ENCODE assay signal across 7 mouse cellular contexts in the genomic region with DNA sequence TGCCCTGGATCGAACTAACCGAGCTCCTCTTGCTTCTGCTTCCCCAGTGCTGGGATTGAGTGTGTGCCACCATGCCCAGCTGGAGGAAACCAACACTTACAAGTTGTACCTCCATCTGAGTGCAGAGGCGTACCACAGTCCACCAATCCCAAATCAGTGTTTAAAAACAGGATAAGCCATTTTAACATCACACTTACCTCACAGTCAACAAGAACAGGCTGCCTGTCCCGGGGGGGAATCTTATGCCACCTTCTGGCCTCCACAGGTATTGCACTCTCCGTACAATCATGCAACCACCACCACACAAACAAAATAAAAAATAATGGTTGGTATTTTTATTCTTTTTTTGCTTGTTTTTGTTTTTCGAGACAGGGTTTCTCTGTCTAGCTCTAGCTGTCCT. TPM values are rescaled to one million over a fixed set of nuclear protein-coding genes. Genes with fewer than 3 reads are reported as not detected.
DNase-seq lines count a peak whose midpoint lies in the region; ATAC-seq and TF ChIP-seq lines count a peak whose summit lies in the region.

No protein-coding gene starts in this region.

- no peak overlapping the region for H3K9ac ChIP-seq in kidney, postnatal 0 days (ENCODE audit: low read depth, low read length)
- no peak overlapping the region for H3K9ac ChIP-seq in kidney, embryonic 14.5 days (ENCODE audit: low read depth, low read length)
- H3K9ac ChIP-seq in lung, embryonic 14.5 days = no peak overlapping the region

- no peak for ATAC-seq in kidney, postnatal 0 days (replicated peaks; ENCODE audit: low FRiP score, low read depth)
- no peak for ATAC-seq in kidney, embryonic 14.5 days (ENCODE audit: low FRiP score, low TSS enrichment)
- ATAC-seq in CD4-positive, CD25-positive, alpha-beta regulatory T cell, adult 4 months = peak; percentile 51
- no peak for ATAC-seq in Patski
- ATAC-seq in erythroid progenitor cell, adult 5-6 weeks (replicated peaks; ENCODE audit: low FRiP score, poor library complexity, severe bottlenecking) = peak; percentile 88
- peak; percentile 31; the same call in 1 of the 2 replicates for ATAC-seq in lung, embryonic 14.5 days (ENCODE audit: insufficient read depth)

- DNase-seq in kidney, postnatal 0 days (ENCODE audit: low spot score) = peak; percentile 55
- no peak for DNase-seq in Patski (ENCODE audit: low read depth, low spot score)
- DNase-seq in lung, embryonic 14.5 days = peak; percentile 55
- DNase-seq in thymus, postnatal 25 days = peak; percentile 42

- CTCF ChIA-PET in Patski (lab: Charles Lee) = interaction anchor here (0.6 to 1.4 kb wide), 7 partner anchors 9 to 338 kb away, joined by 3 to 4 read pairs (median 3); no protein-coding TSS in a partner anchor

- H3K4me2 ChIP-seq in kidney, postnatal 0 days (ENCODE audit: low read length) = no peak overlapping the region
- H3K4me2 ChIP-seq in kidney, embryonic 14.5 days (replicated peaks; ENCODE audit: low read depth, low read length) = no peak overlapping the region
- no peak overlapping the region for H3K4me2 ChIP-seq in lung, embryonic 14.5 days

- in situ Hi-C loops in Patski (cut with MboI; ENCODE audit: low pct_unique_long_range_greater_than_20kb) = loop anchor here (5.0 kb wide), 1 partner anchor 339 kb away; no protein-coding TSS in a partner anchor

- no peak overlapping the region for H3K4me3 ChIP-seq in kidney, postnatal 0 days (replicated peaks; ENCODE audit: low read depth, low read length)
- H3K4me3 ChIP-seq in kidney, embryonic 14.5 days (ENCODE audit: low read length) = no peak overlapping the region
- no peak overlapping the region for H3K4me3 ChIP-seq in lung, embryonic 14.5 days (ENCODE audit: low read depth, low read length)

- H3K4me1 ChIP-seq in kidney, postnatal 0 days (replicated peaks; ENCODE audit: insufficient read depth, low read length) = no peaks in the 10 kb centered on the region
- H3K4me1 ChIP-seq in kidney, embryonic 14.5 days (ENCODE audit: control insufficient read depth, insufficient read depth, low read length) = no peaks in the 10 kb centered on the region
- no peaks in the 10 kb centered on the region for H3K4me1 ChIP-seq in lung, embryonic 14.5 days (ENCODE audit: insufficient read depth)

- peaks cover 27% of the 10 kb centered on the region for H3K36me3 ChIP-seq in kidney, postnatal 0 days (ENCODE audit: insufficient read depth, low read length)
- H3K36me3 ChIP-seq in kidney, embryonic 14.5 days (ENCODE audit: control insufficient read depth, insufficient read depth, low read length) = peaks cover 36% of the 10 kb centered on the region
- peaks cover 52% of the 10 kb centered on the region for H3K36me3 ChIP-seq in lung, embryonic 14.5 days (ENCODE audit: insufficient read depth)

- H3K27me3 ChIP-seq in kidney, postnatal 0 days (ENCODE audit: insufficient read depth, low read length) = no peaks in the 10 kb centered on the region
- no peaks in the 10 kb centered on the region for H3K27me3 ChIP-seq in kidney, embryonic 14.5 days (ENCODE audit: control insufficient read depth, insufficient read depth, low read length)
- no peaks in the 10 kb centered on the region for H3K27me3 ChIP-seq in Patski
- H3K27me3 ChIP-seq in lung, embryonic 14.5 days (ENCODE audit: insufficient read depth, low read length) = no peaks in the 10 kb centered on the region

- 85% methylated on average over 6 of the region's 6 CpGs for WGBS in kidney, postnatal 0 days
- 86% methylated on average over 6 of the region's 6 CpGs for WGBS in kidney, embryonic 14.5 days
- WGBS in lung, embryonic 14.5 days = 77% methylated on average over 6 of the region's 6 CpGs

- H3K9me3 ChIP-seq in kidney, postnatal 0 days (replicated peaks; ENCODE audit: low read length) = no peaks in the 10 kb centered on the region
- no peaks in the 10 kb centered on the region for H3K9me3 ChIP-seq in kidney, embryonic 14.5 days (ENCODE audit: control insufficient read depth, low read length)
- no peaks in the 10 kb centered on the region for H3K9me3 ChIP-seq in lung, embryonic 14.5 days (ENCODE audit: low read depth, low read length)

- H3K27ac ChIP-seq in kidney, postnatal 0 days = no peak overlapping the region
- no peak overlapping the region for H3K27ac ChIP-seq in kidney, embryonic 14.5 days (ENCODE audit: low read depth, low read length)
- H3K27ac ChIP-seq in lung, embryonic 14.5 days (ENCODE audit: low read depth) = no peak overlapping the region

- TF ChIP-seq CTCF in kidney, postnatal 0 days (IDR thresholded peaks at IDR 0.05; ENCODE audit: low read depth) = peak; percentile 76
- TF ChIP-seq CTCF in Patski (IDR thresholded peaks at IDR 0.05) = peak; percentile 73
- TF ChIP-seq CTCF in lung, embryonic 14.5 days (IDR thresholded peaks at IDR 0.05; ENCODE audit: low read depth) = peak; percentile 72

- POLR2A ChIA-PET in Patski (lab: Charles Lee) = interaction anchor here (0.6 kb wide), 1 partner anchor 86 kb away, joined by 5 read pairs; no protein-coding TSS in a partner anchor

RNA-seq across cellular contexts. Expression of a gene that starts 50.0 kb away (rescaled TPM):
- 44.1 and 46.3 TPM in 2 replicates for polyA plus RNA-seq in kidney, postnatal 0 days (2015; fragmentation: Nextera tagmentation; extraction: Ambion mirVana)
- polyA plus RNA-seq in kidney, embryonic 14.5 days (2014; fragmentation: Nextera tagmentation; extraction: Ambion mirVana) = 53.6 and 60.7 TPM in 2 replicates
- 10 to 100 TPM; 21.7 to 31.7 TPM for polyA plus RNA-seq in CD4-positive, CD25-positive, alpha-beta regulatory T cell, adult 4 months (2017; shearing (Covaris generic))
- 67.9 TPM for polyA plus RNA-seq in Patski (2021)
- 48.3 and 55.8 TPM in 2 replicates for total RNA-seq in erythroid progenitor cell, adult 5-6 weeks (2015; ENCODE audit: low replicate concordance)
- total RNA-seq in erythroid progenitor cell, adult 5-6 weeks (2017; ENCODE audit: low replicate concordance) = 60.2 and 84.8 TPM in 2 replicates
- polyA plus RNA-seq in lung, embryonic 14.5 days (2014; fragmentation: Nextera tagmentation; extraction: Ambion mirVana) = 56.5 and 61.3 TPM in 2 replicates

RNA-seq across cellular contexts. Expression of a gene that starts 50.9 kb away (rescaled TPM):
- polyA plus RNA-seq in kidney, postnatal 0 days (2015; fragmentation: Nextera tagmentation; extraction: Ambion mirVana) = 37.9 and 48.3 TPM in 2 replicates
- polyA plus RNA-seq in kidney, embryonic 14.5 days (2014; fragmentation: Nextera tagmentation; extraction: Ambion mirVana) = 37.8 and 44.8 TPM in 2 replicates
- 10 to 100 TPM; 10.9 to 19.7 TPM for polyA plus RNA-seq in CD4-positive, CD25-positive, alpha-beta regulatory T cell, adult 4 months (2017; shearing (Covaris generic))
- 11.8 TPM for polyA plus RNA-seq in Patski (2021)
- total RNA-seq in erythroid progenitor cell, adult 5-6 weeks (2015; ENCODE audit: low replicate concordance) = 2.5 and 13.7 TPM in 2 replicates
- 4.4 and 29.4 TPM in 2 replicates for total RNA-seq in erythroid progenitor cell, adult 5-6 weeks (2017; ENCODE audit: low replicate concordance)
- polyA plus RNA-seq in lung, embryonic 14.5 days (2014; fragmentation: Nextera tagmentation; extraction: Ambion mirVana) = 37.0 and 38.5 TPM in 2 replicates

Comparison
In these comparisons a context has a peak if more than half of its experiments do, and no peak if none do; other contexts are left out.
1. ATAC-seq: peak in CD4-positive, CD25-positive, alpha-beta regulatory T cell, adult 4 months (single experiment), erythroid progenitor cell, adult 5-6 weeks (single experiment) and lung, embryonic 14.5 days (single experiment); none in kidney, postnatal 0 days (single experiment), kidney, embryonic 14.5 days (single experiment) and Patski (single experiment).
2. Peak in every context shown above with its lines, with median percentiles within 50 percentile points of each other: CTCF ChIP-seq.